Mouse (Mus musculus): ENCODE measurements around the gene Ybey. TPM values are rescaled to one million over a fixed set of nuclear protein-coding genes. Genes with fewer than 3 reads are reported as not detected.

The Ybey gene
- polyA plus RNA-seq, 1 experiment = 2.9 TPM

DNA sequence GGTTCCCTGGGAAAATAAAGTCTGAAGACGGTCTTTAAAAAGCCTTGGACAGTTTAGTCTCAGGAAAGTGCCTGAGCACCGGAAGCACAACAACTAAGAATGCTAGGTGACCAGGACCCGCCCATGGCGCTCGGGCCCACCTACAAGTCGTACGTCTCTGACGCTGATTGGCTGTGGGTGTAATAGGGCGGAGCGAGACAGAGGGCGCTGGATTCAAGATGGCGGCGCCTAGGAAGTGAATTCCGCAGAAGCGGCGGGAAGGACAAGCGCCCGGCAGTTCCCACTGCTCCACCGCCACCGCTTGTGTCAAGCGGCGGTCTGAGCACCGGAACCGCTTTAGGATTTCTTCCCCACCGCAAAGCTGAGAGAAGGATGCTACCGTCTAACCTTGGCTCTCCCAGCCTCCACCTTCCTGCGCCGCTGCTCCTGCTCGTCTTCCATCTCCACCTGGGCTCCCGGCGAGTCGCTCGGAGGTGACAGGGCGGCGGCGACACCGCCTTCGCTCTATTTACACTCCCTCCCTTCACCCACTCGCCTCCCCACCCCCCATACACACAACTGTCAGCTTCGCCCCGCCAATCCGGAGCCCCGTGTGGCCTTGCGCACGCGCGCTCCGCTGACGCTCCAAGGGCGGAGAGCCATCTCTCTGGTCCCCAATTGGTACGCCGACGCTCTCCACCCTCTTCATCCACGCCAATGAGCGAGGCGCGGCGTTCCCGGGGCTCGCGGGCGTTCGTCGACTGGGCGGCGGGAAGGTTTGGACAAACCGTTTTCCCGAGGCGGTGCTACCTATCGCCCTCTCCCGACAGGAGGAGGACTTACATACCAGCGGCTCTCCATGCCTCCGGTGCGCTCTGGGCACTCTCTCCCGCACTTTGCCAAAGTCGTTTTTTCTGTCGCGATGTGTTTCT is 26.5 kb downstream of the Ybey start, which contains the start of gene Pcnt:
Gene Pcnt, minus strand, starts transcription at position 609 of the 911 bp plus-strand sequence.
- peak; percentile 74 for DNase-seq (ENCODE audit: low read depth)

DNA sequence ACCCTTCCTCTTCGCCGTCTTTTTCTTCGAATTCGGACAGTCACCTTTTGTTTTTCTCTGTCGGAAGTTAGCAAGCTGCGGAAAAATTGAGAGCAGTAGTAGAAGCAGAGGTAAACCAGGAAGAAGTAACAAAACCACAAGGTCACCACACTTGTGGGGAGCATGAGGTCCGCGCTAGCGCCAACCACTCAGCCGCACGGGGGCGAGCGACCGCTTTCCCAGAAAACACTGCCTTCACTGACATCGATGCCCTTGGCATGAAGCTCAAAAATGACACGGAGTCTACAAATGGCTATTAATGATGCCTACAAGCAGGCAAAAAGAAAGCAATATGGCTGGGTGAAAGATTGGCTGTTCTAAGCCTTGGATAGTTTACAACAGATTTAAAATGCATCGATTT is 28.6 kb downstream of the Ybey start, which contains the start of gene AC141477.1:
Gene AC141477.1, minus strand, starts transcription at position 164 of the 400 bp plus-strand sequence.
- DNase-seq (ENCODE audit: low read depth) = no peak

DNA sequence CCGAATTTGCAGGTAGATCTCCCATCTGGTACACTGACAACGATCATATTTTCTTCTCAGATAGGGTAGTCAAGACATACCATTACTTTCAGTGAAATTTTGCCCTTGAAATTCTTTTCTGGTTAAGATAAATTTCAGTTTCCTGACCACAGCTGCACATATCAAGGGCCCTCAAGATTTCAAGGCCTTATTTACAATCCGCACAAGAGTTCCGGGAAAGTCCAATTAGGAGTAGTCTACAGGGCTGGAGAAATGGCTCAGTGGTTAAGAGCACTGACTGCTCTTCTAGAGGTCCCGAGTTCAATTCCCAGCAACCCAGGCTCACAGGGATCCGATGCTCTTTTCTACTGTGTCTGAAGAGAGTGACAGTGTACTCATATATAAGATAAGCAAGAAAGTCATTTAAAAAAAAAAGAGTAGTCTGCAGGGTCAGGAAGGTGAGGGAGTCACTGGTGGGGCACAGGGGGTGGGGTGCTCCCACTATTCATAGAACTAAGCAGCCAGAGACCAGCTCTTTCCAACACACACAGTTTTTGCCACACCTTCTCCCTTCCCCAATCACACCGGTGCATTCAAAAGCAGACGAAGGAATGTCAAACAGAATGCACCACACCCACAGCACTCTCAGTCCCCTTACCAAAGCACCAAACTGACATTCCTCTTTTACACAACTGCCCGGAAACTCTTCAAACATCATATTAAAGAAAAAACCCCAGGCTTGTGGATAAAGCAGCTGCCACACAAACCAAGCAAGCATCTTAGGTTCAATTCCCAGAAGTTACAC is 29.6 kb downstream of the Ybey start:
- no peak for DNase-seq (ENCODE audit: low read depth)

DNA sequence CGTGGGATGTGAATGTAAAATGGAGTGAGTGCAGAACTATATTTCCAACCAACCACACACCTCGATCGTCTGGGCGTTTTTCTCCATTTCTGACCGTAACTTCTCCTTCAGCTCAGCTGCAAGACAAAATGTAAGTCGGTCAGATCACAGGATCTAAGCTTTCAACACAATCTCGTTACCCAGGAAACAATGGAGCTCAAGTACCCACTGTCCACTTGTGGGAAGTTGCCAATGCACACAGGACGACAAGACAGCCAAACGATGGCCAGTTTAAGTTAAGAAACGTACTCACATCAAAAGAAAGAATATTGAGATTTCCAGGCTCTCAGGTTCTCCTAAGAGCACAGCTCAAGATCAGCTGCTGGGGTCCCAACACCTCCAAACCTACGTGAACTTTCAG is 35.0 kb downstream of the Ybey start:
- no peak for DNase-seq (ENCODE audit: low read depth)

DNA sequence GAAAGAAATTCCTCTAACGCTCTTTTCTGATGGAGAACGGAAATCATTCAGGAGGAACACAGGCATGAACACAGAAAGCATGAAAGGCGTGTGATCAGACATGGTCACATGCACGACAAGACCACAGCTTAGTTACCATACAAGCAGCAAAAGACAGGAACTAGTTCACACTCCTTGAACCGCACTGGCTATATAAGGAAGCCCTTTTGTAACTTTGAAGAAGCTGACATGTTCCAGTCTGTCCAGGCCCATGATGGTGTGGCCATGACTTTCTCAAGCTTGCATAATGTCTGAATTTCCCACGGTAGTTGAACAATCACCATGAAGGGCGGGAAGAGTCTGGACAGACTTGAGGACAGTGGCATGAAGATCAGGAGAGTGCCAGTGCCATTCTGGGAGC is 43.2 kb downstream of the Ybey start:
- no peak for DNase-seq (ENCODE audit: low read depth)

DNA sequence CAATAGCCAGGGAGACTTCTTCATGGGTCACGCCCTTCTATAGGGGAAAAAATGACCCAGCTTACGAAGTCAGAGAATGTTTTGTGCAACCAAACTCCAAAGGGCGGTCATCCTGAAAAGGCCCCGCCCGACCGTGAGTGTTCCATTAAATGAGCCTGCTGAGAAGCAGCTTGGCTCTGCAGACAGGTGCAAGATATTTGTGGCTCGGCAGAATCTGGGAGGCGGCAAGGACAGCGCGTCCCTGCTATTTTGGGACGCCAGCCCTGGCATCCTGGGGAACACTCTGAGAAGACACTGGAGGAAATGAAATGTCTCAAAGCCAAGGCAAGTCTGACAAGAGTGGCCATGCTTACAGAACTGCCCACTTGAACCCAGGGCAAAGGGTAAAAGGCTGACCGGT is 52.1 kb downstream of the Ybey start:
- no peak for DNase-seq (ENCODE audit: low read depth)

Other genes with a start within 250 kb of the Ybey start
- gene Prmt2, start 231.2 kb downstream of the Ybey start, polyA plus RNA-seq (2012; rRNA removed) = 49.0 and 49.7 TPM in 2 replicates
- 6.1 and 6.8 TPM in 2 replicates for gene S100b, start 215.3 kb downstream of the Ybey start, polyA plus RNA-seq (2012; rRNA removed)
- 19.8 TPM in 2 replicates for gene Dip2a, start 123.8 kb downstream of the Ybey start, polyA plus RNA-seq (2012; rRNA removed)
- gene AC141477.1, start 28.7 kb downstream of the Ybey start, polyA plus RNA-seq (2012; rRNA removed) = not detected in 2 replicates
- 11.7 and 15.6 TPM in 2 replicates for gene Pcnt, start 26.3 kb downstream of the Ybey start, polyA plus RNA-seq (2012; rRNA removed)
- gene 2610028H24Rik, start 20.0 kb downstream of the Ybey start, polyA plus RNA-seq (2012; rRNA removed) = 1.1 and 2.9 TPM in 2 replicates
- gene Mcm3ap, start 187 bp downstream of the Ybey start, polyA plus RNA-seq (2012; rRNA removed) = 17.3 and 21.6 TPM in 2 replicates
- gene Lss, start 62.5 kb upstream of the Ybey start, polyA plus RNA-seq (2012; rRNA removed) = 37.1 and 49.5 TPM in 2 replicates
- gene Spatc1l, start 93.2 kb upstream of the Ybey start, polyA plus RNA-seq (2012; rRNA removed) = 0.53 and 1.2 TPM in 2 replicates
- gene Ftcd, start 106.5 kb upstream of the Ybey start, polyA plus RNA-seq (2012; rRNA removed) = 3.9 and 6.9 TPM in 2 replicates
- 308 and 385 TPM in 2 replicates for gene Col6a2, start 154.5 kb upstream of the Ybey start, polyA plus RNA-seq (2012; rRNA removed)

Measured in gonadal fat pad, adult 2 months (tissue).